Mouse (Mus musculus) small intestine, adult 2 months (tissue): Measurements from ENCODE around the gene Ap3d1.

ENCODE experiments used
- CTCF ChIP-seq: fragments of 200-500 bp; IDR thresholded peaks from 2 replicates; pipeline ENCODE4 v1.5.1; 2012; ENCODE audit warnings: low read depth, mild to moderate bottlenecking, control low read depth, inconsistent platforms, low read length, moderate library complexity, mixed read lengths; ENCODE audit not compliant: insufficient replicate concordance, insufficient read length; ENCODE audit errors: extremely low read depth
- POLR2A ChIP-seq: fragments of 200-500 bp; IDR thresholded peaks from 2 replicates; pipeline ENCODE4 v1.6.1; 2012; ENCODE audit warnings: low read depth, mild to moderate bottlenecking, control low read depth, inconsistent platforms, low read length, moderate library complexity

GRCm38 (mm10) chr10:80763502-80763901, 21.4 kb upstream of the Ap3d1 start:
- TF ChIP-seq POLR2A, result no peak
- TF ChIP-seq CTCF, result no peak
